Mouse (Mus musculus) ovary, adult 2 months (tissue): ENCODE results near the gene Zfpm1. TPM values are rescaled to one million over a fixed set of nuclear protein-coding genes. Genes with fewer than 3 reads are reported as not detected.

Experiments used
- polyA plus RNA-seq: library from polyadenylated mRNA; depleted of rRNA; stranded (reverse); fragments of >200 nt; gene quantifications from 2 replicates; pipeline ENCODE4 v1.2.3, GENCODE M21; 2012; rRNA removed

Zfpm1 gene
- polyA plus RNA-seq: 49.4 and 63.9 TPM in 2 replicates

DNA sequence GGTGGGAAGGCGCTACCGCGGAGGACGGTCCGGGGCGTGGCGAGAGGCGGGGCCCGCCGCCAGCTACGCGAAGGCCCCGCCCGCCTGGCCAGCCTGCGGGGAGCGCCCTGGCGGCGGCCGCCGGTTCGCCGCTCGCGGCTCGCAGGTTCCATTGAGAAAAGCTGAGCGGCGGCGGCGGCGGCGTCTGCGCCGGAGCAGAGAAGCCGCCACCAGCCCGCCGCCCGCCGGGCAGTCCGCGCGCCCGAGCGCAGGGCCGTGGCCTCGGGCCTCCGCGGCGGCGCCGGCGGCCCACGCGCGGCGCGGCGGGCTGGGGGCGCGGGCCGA is at the start of gene Zfpm1:
Zfpm1 (plus strand) TSS at position 107 of the 324 bp plus-strand sequence.

DNA sequence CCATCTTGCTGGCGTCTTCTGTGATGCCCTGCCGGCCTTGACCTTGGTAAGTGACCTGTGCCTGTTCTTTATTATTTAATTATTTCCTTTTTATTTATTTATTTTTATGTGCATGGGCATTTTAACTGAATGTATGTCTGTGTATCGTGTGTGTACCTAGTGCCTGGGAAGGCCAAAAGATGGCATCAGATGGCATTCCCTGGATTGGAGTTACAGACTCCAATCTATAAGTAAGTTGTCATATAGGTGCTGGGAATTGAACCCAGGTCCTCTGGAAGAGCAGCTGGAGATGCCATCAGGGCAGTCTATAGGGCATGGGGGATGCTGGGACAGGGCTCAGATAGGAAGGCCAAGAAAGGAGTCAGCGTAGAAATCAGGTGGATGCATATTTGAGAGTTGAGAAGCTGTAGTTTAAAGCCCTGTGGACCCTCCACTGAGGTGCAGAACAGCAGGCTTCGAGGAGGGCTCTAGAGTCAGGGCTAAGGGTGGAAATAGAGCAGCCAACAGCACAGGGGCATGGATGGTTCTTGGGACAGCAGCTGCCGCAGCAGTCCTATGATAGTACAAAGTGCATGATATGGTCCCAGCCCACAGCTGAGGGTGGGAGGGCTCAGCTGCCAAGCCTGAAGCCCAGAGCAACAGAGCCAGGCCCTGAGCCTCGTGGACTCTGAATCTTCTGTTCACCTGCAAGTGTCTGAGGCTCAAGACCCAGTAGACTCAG is 78.9 kb downstream of the Zfpm1 start, which contains the start of gene Trhr2:
Trhr2 (minus strand) TSS at position 51 of the 721 bp plus-strand sequence.

DNA sequence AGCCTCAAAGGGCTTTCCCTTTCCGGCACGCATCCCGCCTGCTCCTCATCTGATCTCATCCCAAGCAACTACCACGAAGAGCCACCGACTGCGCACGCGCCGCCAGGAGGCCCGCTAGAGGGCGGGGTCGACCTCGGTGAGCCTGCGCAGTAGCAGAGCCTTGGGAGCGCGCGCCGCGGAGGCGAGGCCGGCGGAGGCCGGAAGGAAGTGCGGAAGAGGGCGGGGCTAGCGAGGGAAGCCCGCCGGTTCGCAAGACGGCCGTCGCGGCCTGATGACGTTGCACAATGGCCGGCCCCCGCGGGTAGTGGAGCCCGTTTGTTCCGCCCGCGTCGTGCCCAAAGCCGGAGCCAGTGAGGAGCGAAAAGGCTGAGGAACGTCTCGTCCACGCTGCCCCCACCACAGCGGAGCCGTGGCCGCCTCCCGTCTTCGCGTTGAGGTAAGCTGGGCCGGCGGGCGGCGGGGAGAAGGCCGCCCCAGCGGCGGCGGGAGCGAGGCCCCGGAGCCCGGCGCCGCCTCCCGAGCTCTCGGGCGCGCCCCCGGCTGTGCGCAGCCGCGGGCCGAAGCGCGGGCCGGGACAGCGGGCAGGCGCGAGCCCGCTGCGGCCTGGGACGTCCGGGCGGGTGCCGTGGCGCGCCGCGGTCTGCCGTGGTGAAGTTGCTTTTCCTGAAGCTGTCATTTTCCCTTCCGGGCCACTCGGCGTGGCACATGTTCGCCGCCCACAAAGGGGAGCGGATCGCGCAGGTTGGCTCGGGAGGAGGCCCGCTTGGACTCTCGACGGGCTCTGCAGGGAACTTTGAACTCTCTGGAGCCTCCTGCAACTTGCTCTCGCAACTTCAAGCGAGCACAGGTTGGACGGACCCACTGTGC is 94.7 kb downstream of the Zfpm1 start, which contains the start of gene Zc3h18:
Zc3h18 (plus strand) TSS at position 245 of the 867 bp plus-strand sequence.

Other genes with a start within 250 kb of the Zfpm1 start
- gene Trhr2, start 78.6 kb downstream of the Zfpm1 start, polyA plus RNA-seq: not detected in 2 replicates
- gene Zc3h18, start 94.5 kb downstream of the Zfpm1 start, polyA plus RNA-seq: 33.7 and 44.0 TPM in 2 replicates
- 1.2 and 1.3 TPM in 2 replicates for gene Il17c, start 139.9 kb downstream of the Zfpm1 start, polyA plus RNA-seq
- gene Cyba, start 150.8 kb downstream of the Zfpm1 start, polyA plus RNA-seq: 180 and 243 TPM in 2 replicates
- 43.0 and 48.2 TPM in 2 replicates for gene Mvd, start 161.3 kb downstream of the Zfpm1 start, polyA plus RNA-seq
- gene Snai3, start 178.6 kb downstream of the Zfpm1 start, polyA plus RNA-seq: 4.7 and 8.2 TPM in 2 replicates
- 129 and 146 TPM in 2 replicates for gene Rnf166, start 193.9 kb downstream of the Zfpm1 start, polyA plus RNA-seq
- gene Ctu2, start 194.0 kb downstream of the Zfpm1 start, polyA plus RNA-seq: 68.6 and 81.8 TPM in 2 replicates